Mouse (Mus musculus) embryonic fibroblast, embryonic 13.5 days (primary cell): ENCODE data around the gene Anp32b. TPM values are rescaled to one million over a fixed set of nuclear protein-coding genes. Genes with fewer than 3 reads are reported as not detected.

Experiments used
- H3K27ac ChIP-seq: 2 replicates; pipeline ENCODE4 v1.5.1; 2012; ENCODE audit warnings: low read length, control low read depth, inconsistent platforms; ENCODE audit not compliant: insufficient read depth
- H3K4me1 ChIP-seq: 2 replicates; pipeline ENCODE4 v1.6.1; 2011; ENCODE audit warnings: low read length; ENCODE audit not compliant: control insufficient read depth, insufficient read depth
- H3K4me3 ChIP-seq: 2 replicates; pipeline ENCODE4 v1.5.1; 2011; ENCODE audit warnings: mild to moderate bottlenecking, control low read depth, low read length; ENCODE audit not compliant: insufficient read depth
- CTCF ChIP-seq: IDR thresholded peaks from 2 replicates; pipeline ENCODE4 v1.5.1; 2011; ENCODE audit warnings: mild to moderate bottlenecking, control low read depth, low read length, moderate library complexity, borderline replicate concordance; ENCODE audit not compliant: insufficient read depth
- POLR2A ChIP-seq: IDR thresholded peaks from 2 replicates; pipeline ENCODE4 v1.6.1; 2011; ENCODE audit warnings: low read depth, mild to moderate bottlenecking, control low read depth, low read length, moderate library complexity
- polyA plus RNA-seq: library from polyadenylated mRNA; stranded (reverse); fragments of >200 nt; gene quantifications from 2 replicates; pipeline ENCODE4 v1.2.4, GENCODE M21; 2011; ENCODE audit warnings: low read depth; ENCODE audit not compliant: missing spikeins, insufficient read length

The Anp32b gene
- polyA plus RNA-seq, 1 experiment = 231 TPM

GRCm38 (mm10) chr4:46452855-46453719, 2.4 kb downstream of the Anp32b start:
- TF ChIP-seq POLR2A = 0 out of 2 replicates have a peak, but pooled peaks have one; percentile 6
- TF ChIP-seq CTCF = no peak
- H3K27ac ChIP-seq = peak overlapping the region; percentile 94

DNA sequence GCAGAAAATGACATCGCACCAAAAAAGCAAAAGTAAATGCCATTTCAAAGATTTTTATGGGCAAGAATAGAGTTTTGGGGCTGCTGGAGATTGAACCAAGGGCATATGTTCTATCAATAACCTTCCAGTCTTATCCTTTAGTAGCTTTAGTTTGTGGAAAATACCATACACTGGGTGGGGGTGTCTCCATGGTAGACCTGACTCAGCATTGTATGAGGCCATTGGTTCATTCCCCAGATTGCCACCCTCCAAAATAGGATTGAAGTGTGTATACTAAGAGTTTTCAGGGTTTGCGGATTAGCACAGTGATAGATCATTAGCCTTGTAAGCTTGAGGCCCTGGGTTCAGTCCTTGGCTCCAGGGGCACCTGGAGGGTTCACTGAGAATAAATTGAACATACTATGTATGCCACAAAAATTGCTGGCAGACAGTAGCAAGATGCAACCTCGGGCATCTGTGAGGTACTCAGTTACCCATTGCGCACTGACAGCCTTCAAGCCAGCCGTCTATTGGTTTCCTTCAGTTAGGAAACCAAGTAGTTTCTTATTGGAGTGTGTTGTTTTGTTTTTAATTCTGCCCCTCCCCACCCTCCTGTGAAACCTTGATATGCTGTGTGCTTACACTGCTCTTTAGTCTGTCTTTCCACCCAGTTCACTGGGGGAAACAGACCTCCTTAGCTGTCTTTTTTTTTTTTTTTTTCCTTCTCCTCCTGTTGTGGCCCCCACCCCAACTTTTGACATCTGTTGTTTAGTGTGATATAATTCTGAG, 3.6 kb downstream of the Anp32b start:
- Histone ChIP-seq H3K27ac (no peak overlapping the region), H3K4me1 (peaks cover 6% of the 10 kb centered on the region), H3K4me3 (no peak overlapping the region)
- no peak for TF ChIP-seq POLR2A
- TF ChIP-seq CTCF = no peak

More at GRCm38 (mm10) chr4:46452855-46453719, 2.4 kb downstream of the Anp32b start:
- H3K4me1 ChIP-seq = peaks cover 6% of the 10 kb centered on the region
- H3K4me3 ChIP-seq = peak overlapping the region; percentile 57

DNA sequence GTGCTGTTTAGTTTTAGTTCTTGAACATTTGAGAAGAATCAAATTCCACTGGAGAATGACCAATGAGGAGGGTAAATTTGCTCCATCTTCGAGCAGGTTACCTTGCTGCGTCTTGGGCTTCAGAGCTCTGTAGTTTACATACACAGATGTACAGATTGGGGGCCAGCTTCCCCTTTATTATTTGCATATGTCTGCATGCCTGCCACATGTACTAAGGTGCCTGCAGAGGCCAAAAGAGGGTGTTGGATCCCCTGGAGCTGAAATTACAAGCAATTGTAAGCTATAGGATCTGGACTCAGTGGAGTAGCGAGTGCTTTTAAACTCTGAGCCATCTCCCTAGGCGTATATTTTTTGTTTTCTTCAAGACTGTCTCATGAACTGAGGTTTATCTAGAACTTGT, 6.1 kb downstream of the Anp32b start:
- peaks cover 10% of the 10 kb centered on the region for H3K4me1 ChIP-seq
- TF ChIP-seq CTCF (no peak), POLR2A (no peak)
- H3K27ac ChIP-seq = no peak overlapping the region
- H3K4me3 ChIP-seq = no peak overlapping the region

- H3K27ac ChIP-seq = no peak overlapping the region
- no peak overlapping the region for H3K4me3 ChIP-seq
- no peak for TF ChIP-seq CTCF
- TF ChIP-seq POLR2A = no peak
- H3K4me1 ChIP-seq = peaks cover 10% of the 10 kb centered on the region
These were observed 6.5 kb downstream of the Anp32b start for GRCm38 (mm10) chr4:46457186-46457585.

DNA sequence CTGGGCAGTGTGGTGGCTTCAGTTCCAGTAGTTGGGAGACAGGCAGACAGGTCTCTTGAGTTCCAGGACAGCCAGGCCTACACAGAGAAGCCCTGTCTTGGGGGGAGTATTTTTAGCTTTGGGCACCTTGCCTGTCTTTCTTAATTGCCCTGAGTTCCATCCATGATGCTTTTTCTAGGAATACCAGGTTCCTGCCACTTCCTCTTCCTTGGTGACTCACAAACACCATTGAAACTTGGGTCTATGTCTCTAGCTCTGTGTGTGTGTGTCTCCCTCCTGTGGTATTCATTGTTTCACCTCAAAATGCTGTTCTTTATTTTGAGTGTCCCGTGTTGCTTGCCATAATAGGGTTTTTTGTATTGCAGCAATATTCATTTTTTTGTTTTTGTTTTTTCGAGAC, 7.7 kb downstream of the Anp32b start:
- TF ChIP-seq POLR2A = no peak
- TF ChIP-seq CTCF = no peak
- peaks cover 10% of the 10 kb centered on the region for H3K4me1 ChIP-seq
- H3K27ac ChIP-seq = no peak overlapping the region
- no peak overlapping the region for H3K4me3 ChIP-seq

DNA sequence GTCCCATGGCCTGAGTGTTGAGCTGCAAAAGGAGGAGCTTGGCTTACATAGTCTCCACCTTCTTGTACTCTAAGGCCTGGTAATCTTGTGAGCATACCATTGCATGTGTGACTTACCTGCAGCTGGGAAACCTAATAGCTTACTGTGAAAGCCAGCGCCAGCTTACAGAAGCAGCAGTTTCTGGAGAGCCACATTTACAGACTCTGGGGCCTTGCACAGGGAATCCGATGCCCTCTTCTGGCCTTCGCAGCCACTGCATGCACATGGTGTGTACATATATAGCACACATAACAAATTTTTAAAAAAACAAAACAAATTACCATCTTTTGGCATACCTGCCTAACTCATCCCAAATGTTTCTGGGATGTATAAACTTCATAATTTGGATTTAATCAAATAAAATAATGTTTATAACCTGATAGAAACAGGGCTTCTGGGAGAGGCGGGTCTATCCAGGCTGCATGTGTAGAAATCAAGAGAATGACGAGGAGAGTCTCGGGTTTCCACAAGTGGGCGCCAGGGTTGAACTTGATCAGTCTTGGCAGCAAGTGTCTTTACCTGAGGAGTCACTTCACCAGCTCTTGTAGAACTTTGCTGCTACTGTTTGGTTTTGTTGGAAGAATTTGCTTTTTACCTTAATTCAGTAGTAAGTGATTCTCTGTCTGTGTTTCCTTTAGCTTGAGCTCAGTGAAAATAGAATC, 12.6 kb downstream of the Anp32b start:
- Histone ChIP-seq H3K4me1 (peaks cover 4% of the 10 kb centered on the region; the same call in 1 of the 2 replicates), H3K27ac (no peak overlapping the region), H3K4me3 (no peak overlapping the region)
- TF ChIP-seq CTCF = peak; percentile 38; the same call in 1 of the 2 replicates
- TF ChIP-seq POLR2A = no peak

DNA sequence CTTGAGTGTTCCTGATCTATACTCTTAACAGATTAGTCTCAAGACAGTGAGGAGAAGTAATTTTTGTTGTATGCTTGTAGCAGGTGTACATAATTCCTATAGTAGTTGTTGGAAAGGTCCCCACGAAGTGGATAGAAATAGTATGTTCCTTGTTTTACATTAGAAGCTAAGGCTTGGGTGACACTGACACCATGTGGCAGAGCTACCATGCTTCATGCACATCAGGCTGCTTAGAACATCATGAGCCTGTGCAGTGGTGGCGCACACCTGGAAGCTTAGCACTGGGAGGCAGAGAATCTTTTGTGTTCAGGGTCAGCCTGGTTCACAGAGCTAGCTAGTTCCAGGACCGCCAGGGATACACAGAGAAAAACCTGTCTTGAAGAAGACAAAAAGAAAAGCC, 15.0 kb downstream of the Anp32b start:
- no peaks in the 10 kb centered on the region for H3K4me1 ChIP-seq

GRCm38 (mm10) chr4:46475101-46475500, 24.4 kb downstream of the Anp32b start:
- Histone ChIP-seq H3K27ac (no peak overlapping the region), H3K4me3 (no peak overlapping the region), H3K4me1 (no peaks in the 10 kb centered on the region)
- TF ChIP-seq CTCF = no peak
- no peak for TF ChIP-seq POLR2A

More for the DNA sequence above, 15.0 kb downstream of the Anp32b start:
- Histone ChIP-seq H3K27ac (no peak overlapping the region), H3K4me3 (no peak overlapping the region)
- TF ChIP-seq CTCF (no peak), POLR2A (no peak)

DNA sequence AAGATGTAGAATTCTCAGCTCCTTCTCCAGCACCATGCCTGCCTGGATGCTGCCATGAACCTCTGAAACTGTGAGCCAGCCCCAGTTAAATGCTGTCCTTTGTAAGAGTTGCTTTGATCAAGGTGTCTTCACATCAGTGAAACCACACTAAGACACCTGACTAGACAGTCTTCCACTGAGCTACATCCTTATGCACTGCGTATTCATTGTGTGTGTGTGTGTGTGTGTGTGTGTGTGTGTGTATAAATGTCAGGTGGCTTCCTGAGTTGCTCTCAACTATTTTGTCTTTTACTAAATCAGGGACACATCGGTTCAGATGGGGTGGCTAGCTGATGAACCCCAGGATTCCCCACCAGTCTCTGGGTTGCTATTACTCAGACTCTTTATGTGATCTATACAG, 28.4 kb downstream of the Anp32b start:
- TF ChIP-seq POLR2A (no peak), CTCF (no peak)
- Histone ChIP-seq H3K4me3 (no peak overlapping the region), H3K27ac (no peak overlapping the region), H3K4me1 (no peaks in the 10 kb centered on the region)
